Mouse (Mus musculus) forebrain, embryonic 15.5 days (tissue): Measurements from ENCODE around the gene Krt84. TPM values are rescaled to one million over a fixed set of nuclear protein-coding genes. Genes with fewer than 3 reads are reported as not detected.
"Not testable (repeated sequence)": the region's sequence is repeated elsewhere in the genome, so short reads cannot be mapped to it uniquely, and the experiment has no call there.

Source experiments
- ATAC-seq: fragments of 200-750 bp; cut with Nextera tagmentation; replicated peaks from 2 replicates; pipeline ENCODE4 v1.8.0; 2017; ENCODE audit warnings: mild to moderate bottlenecking, moderate TSS enrichment, moderate library complexity
- H3K27ac ChIP-seq: fragments of 300-500 bp; sonication (generic); replicated peaks from 2 replicates; pipeline ENCODE4 v1.5.1; 2015; ENCODE audit warnings: mild to moderate bottlenecking, inconsistent platforms
- H3K27me3 ChIP-seq: fragments of 300-500 bp; sonication (generic); 2 replicates; pipeline ENCODE4 v1.6.1; 2015; ENCODE audit warnings: inconsistent platforms
- H3K36me3 ChIP-seq: fragments of 300-500 bp; sonication (generic); 2 replicates; pipeline ENCODE4 v1.6.1; 2015; ENCODE audit warnings: mild to moderate bottlenecking, inconsistent platforms
- H3K4me1 ChIP-seq: fragments of 300-500 bp; sonication (generic); 2 replicates; pipeline ENCODE4 v1.6.1; 2015; ENCODE audit warnings: inconsistent platforms
- H3K4me2 ChIP-seq: fragments of 300-500 bp; sonication (generic); replicated peaks from 2 replicates; pipeline ENCODE4 v1.6.1; 2015; ENCODE audit warnings: mild to moderate bottlenecking, inconsistent platforms
- H3K4me3 ChIP-seq: fragments of 300-500 bp; sonication (generic); 2 replicates; pipeline ENCODE4 v1.5.1; 2015; ENCODE audit warnings: mild to moderate bottlenecking, inconsistent platforms
- H3K9ac ChIP-seq: fragments of 300-500 bp; sonication (generic); replicated peaks from 2 replicates; pipeline ENCODE4 v1.6.1; 2015; ENCODE audit warnings: mild to moderate bottlenecking, inconsistent platforms
- H3K9me3 ChIP-seq: fragments of 300-500 bp; sonication (generic); 2 replicates; pipeline ENCODE4 v1.6.1; 2016; ENCODE audit warnings: inconsistent platforms
- WGBS: fragments of 180-500 bp; shearing (Covaris S2); methylation state at CpG from one replicate; pipeline ENCODE4 v1.1.7; 2015; ENCODE audit warnings: mixed read lengths; 5-methylcytosine and 5-hydroxymethylcytosine counted together
- polyA plus RNA-seq: library from polyadenylated mRNA; unstranded; fragments of >200 nt; fragmentation: Nextera tagmentation; extraction: Ambion mirVana; gene quantifications from 2 replicates; pipeline ENCODE4 v1.2.1, GENCODE M21; 2015

The Krt84 gene
- polyA plus RNA-seq, 1 experiment from 2014 or later, result not detected

DNA sequence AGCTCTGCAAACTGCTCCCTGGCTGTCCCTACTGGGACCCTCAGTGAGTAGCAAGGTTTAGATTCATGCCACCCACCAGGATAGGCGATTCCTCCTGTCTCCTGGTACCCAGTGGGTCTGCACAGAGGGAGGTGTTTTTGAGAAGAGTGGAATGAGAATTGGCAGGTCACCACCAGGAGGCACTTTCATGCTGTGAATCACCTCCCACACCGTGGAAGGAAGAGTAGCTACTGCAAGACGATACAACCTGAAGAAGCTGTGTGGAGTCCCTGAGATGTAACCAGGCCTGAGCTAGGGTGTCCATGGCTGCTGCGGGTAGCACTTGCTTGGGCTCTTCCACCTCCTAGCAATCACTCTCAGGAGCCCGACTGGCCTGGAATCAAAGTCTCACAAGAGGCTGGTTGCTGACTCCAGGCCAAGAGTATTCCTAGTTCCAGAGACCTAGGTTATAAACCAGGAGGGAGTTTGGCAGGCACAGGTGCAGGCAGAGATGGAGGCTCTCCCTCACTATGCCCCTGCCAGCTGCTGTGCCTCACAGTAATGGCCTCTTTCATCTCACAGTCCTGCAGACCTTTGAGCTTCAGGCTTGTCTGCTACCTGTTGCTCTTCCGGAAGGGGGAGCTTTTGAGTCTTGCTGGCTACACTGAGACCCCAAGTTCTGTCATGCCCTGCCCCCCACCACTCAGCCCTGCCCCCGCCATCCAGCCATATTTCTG lies 5.4 kb upstream of the Krt84 start:
- WGBS, result 41% methylated on average over 7 of the region's 7 CpGs
- H3K36me3 ChIP-seq, result no peaks in the 10 kb centered on the region
- ATAC-seq, result no peak
- H3K9me3 ChIP-seq, result no peaks in the 10 kb centered on the region
- no peaks in the 10 kb centered on the region for H3K4me1 ChIP-seq
- no peaks in the 10 kb centered on the region for H3K27me3 ChIP-seq
- no peak overlapping the region for H3K4me3 ChIP-seq
- H3K9ac ChIP-seq, result no peak overlapping the region
- no peak overlapping the region for H3K4me2 ChIP-seq
- H3K27ac ChIP-seq, result no peak overlapping the region

- 76% methylated on average over 9 of the region's 9 CpGs for WGBS
- H3K27ac ChIP-seq, result no peak overlapping the region
- no peak for ATAC-seq
Measured at GRCm38 (mm10) chr15:101536054-101536850, 3.6 kb upstream of the Krt84 start.

DNA sequence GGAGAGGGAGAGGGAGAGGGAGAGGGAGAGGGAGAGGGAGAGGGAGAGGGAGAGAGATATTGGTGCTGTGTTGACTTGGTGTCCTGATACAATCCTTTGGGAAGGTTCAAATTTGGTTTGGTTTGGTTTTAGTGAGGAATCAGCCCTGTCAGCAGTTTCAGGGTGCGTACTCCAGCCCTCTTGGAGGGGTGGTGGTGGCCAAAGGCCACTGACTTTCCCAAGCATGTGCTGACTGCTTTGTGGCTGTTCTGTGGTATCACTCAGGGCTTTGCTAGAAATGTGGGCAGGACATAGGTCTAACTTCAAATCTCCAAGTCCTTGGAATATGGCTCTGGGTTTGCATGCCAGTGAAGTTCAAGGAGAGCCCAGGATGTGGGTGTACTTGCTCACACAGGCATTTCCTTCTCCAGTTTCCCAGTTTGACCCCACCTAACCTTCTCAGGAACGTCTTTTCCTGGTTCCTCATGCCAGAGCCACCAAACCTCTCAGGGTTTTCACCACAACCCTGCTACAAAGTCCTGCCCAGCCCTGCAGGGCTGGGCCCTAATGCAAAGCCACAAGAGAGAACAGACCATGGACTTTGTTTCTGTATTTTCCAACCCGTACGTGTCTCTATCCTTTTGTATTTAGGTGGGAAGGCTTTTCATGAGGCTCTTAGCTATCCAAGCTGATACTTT lies 9.9 kb downstream of the Krt84 start:
- Histone ChIP-seq H3K4me1 (no peaks in the 10 kb centered on the region), H3K4me2 (no peak overlapping the region), H3K4me3 (no peak overlapping the region), H3K27ac (no peak overlapping the region), H3K36me3 (no peaks in the 10 kb centered on the region), H3K27me3 (no peaks in the 10 kb centered on the region), H3K9me3 (no peaks in the 10 kb centered on the region), H3K9ac (no peak overlapping the region)
- no peak for ATAC-seq
- WGBS, result 77% methylated on average over 4 of the region's 4 CpGs

More at GRCm38 (mm10) chr15:101536054-101536850, 3.6 kb upstream of the Krt84 start:
- no peaks in the 10 kb centered on the region for H3K4me1 ChIP-seq
- H3K27me3 ChIP-seq, result no peaks in the 10 kb centered on the region
- H3K9ac ChIP-seq, result no peak overlapping the region
- no peak overlapping the region for H3K4me3 ChIP-seq
- no peak overlapping the region for H3K4me2 ChIP-seq
- no peaks in the 10 kb centered on the region for H3K36me3 ChIP-seq
- H3K9me3 ChIP-seq, result no peaks in the 10 kb centered on the region

DNA sequence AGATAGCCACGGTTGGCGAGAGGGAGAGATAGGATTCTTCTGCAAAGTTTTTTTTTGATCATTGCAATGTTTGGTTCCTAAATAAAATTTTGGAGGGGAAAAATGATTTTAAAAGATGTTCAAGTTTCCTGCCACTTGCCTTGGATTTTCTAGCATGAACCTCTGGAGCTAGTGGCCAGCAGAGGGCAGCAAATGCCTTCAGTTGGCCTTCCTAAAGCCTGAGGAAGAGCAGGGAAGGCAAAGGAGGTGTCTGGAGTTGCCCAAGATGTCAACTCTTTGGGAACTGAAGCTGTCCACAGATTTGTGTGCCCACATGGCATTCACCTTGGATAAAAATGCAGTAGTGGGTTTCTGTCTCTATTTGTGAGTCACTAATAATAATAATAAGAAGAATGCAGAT lies 12.8 kb downstream of the Krt84 start:
- Histone ChIP-seq H3K9ac (no peak overlapping the region), H3K27me3 (no peaks in the 10 kb centered on the region), H3K4me1 (no peaks in the 10 kb centered on the region), H3K36me3 (no peaks in the 10 kb centered on the region), H3K4me3 (no peak overlapping the region), H3K4me2 (no peak overlapping the region), H3K27ac (no peak overlapping the region), H3K9me3 (no peaks in the 10 kb centered on the region)
- ATAC-seq, result no peak
- WGBS, result 15% methylated on average over 2 of the region's 2 CpGs

GRCm38 (mm10) chr15:101517161-101517560 lies 15.5 kb downstream of the Krt84 start, which contains the start of gene Gm49425:
Gene Gm49425, minus strand, starts transcription at chr15:101517261.
- not testable (repeated sequence) for H3K4me1 ChIP-seq, H3K36me3 ChIP-seq, H3K9me3 ChIP-seq, H3K4me3 ChIP-seq, H3K4me2 ChIP-seq, H3K27me3 ChIP-seq, H3K9ac ChIP-seq, H3K27ac ChIP-seq, ATAC-seq
- 72% methylated on average over 2 of the region's 2 CpGs for whole genome bisulfite sequencing

DNA sequence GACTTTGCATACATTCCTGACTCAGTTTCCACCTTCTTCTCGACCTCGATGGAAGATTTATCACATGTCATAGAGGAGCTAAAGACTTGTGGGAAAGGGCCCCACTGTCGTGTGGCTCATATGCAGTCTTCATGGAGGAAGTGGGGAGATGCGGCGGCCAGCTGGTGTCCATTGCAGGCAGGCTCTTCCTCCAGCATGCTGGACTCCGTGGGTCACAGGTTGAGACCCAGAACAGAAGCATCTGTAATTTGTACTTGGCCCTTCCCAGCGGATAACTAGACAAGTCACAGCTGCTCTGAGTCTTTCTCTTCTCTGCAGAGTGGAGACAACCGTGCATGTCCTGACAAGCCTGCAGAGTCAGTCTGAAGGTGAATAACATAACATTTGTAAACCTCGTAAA lies 24.4 kb downstream of the Krt84 start:
- Histone ChIP-seq H3K9me3 (no peaks in the 10 kb centered on the region), H3K27me3 (no peaks in the 10 kb centered on the region), H3K27ac (no peak overlapping the region), H3K36me3 (no peaks in the 10 kb centered on the region), H3K4me2 (no peak overlapping the region), H3K9ac (no peak overlapping the region), H3K4me3 (no peak overlapping the region), H3K4me1 (no peaks in the 10 kb centered on the region)
- 88% methylated on average over 9 of the region's 9 CpGs for WGBS
- ATAC-seq, result no peak

DNA sequence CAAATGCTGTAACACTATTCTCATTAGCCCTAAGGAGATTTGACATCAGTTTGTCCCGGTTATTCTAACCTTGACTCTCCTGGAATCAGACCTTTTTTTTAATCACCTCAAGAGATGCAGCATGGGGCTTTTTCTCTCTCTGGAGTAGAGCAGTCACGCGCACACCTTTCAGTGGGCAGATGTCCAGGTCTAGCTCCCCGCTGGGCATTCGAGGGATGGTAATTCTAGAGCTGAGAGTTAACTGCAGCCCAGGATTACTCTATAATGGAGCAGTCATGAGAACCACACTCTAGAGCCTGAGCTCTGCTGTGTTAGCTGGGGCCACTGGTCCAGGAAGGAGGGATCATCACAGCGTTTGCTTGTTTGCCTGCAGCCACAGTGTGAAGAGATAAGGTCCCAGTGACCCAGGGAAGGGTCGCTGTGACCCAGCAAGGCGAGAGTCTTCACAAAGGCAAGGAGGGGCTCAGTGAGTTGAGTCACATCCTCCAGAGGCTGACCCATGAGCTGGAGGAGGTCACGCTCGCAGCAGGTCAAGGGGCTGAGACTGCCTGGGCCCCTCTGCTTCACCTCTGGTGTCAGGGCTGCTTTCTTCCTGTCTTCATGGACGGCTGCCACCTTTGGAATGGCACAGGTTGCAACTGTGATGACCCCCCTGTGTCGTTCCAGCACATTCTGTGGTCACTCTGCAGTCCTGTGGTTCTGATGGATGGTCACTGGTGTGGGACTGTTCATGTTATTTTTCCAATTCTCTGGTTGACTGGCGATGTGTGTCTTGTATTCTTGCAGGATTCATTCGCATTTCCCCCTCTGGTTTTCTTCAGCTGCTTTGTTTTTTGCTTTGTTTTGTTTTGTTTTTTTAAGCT lies 25.5 kb downstream of the Krt84 start:
- Histone ChIP-seq H3K27ac (no peak overlapping the region), H3K36me3 (no peaks in the 10 kb centered on the region), H3K9ac (no peak overlapping the region), H3K9me3 (no peaks in the 10 kb centered on the region), H3K27me3 (no peaks in the 10 kb centered on the region), H3K4me1 (no peaks in the 10 kb centered on the region), H3K4me3 (no peak overlapping the region), H3K4me2 (no peak overlapping the region)
- 72% methylated on average over 14 of the region's 14 CpGs for WGBS
- ATAC-seq, result no peak

DNA sequence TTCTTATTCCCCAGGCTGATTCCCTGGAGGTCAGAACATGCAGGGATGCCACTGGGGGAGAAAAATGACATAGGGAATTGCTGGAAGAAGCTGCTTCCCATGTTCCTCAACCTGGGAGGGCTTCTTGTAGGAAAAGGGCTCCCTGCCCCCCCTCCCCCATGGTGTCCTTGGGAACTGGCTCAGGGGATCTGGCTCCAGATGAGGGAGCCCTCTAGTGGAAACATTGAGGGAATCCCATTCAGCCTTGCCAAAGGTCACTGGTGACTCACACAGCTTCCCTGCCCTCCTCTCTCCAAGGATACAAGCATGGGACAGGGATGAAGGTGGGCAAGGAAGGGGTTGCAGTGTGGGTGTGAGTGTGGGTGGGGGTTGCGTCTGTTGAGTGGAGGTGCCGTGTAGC lies 35.4 kb downstream of the Krt84 start:
- no peak overlapping the region for H3K4me3 ChIP-seq
- no peaks in the 10 kb centered on the region for H3K4me1 ChIP-seq
- no peaks in the 10 kb centered on the region for H3K27me3 ChIP-seq
- H3K9ac ChIP-seq, result no peak overlapping the region
- ATAC-seq, result no peak
- H3K27ac ChIP-seq, result no peak overlapping the region
- H3K36me3 ChIP-seq, result no peaks in the 10 kb centered on the region
- 96% methylated on average over 2 of the region's 2 CpGs for WGBS
- H3K4me2 ChIP-seq, result no peak overlapping the region
- no peaks in the 10 kb centered on the region for H3K9me3 ChIP-seq

DNA sequence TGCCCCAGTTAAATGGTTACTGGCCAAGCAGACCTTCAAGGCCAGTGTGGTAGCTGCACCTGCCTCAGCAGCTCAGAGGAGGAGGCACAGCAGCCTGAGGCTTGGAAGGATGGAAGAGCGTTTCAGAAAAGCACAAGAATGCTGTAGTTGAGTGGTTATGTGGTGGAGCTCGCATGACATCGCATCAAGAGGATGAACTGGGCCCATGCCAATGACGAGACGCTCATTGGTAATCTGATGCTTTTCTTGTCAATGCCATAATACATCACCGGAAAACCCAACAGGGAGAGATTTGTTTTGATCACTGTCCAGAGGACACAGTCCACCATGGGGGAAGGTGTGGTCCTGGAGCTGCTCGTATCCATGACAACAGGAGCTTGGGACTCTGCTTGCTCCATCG lies 37.4 kb downstream of the Krt84 start:
- ATAC-seq, result no peak
- H3K9me3 ChIP-seq, result no peaks in the 10 kb centered on the region
- H3K4me2 ChIP-seq, result no peak overlapping the region
- H3K4me1 ChIP-seq, result no peaks in the 10 kb centered on the region
- H3K27ac ChIP-seq, result no peak overlapping the region
- H3K4me3 ChIP-seq, result no peak overlapping the region
- H3K27me3 ChIP-seq, result no peaks in the 10 kb centered on the region
- H3K9ac ChIP-seq, result no peak overlapping the region
- WGBS, result 86% methylated on average over 8 of the region's 8 CpGs
- no peaks in the 10 kb centered on the region for H3K36me3 ChIP-seq

DNA sequence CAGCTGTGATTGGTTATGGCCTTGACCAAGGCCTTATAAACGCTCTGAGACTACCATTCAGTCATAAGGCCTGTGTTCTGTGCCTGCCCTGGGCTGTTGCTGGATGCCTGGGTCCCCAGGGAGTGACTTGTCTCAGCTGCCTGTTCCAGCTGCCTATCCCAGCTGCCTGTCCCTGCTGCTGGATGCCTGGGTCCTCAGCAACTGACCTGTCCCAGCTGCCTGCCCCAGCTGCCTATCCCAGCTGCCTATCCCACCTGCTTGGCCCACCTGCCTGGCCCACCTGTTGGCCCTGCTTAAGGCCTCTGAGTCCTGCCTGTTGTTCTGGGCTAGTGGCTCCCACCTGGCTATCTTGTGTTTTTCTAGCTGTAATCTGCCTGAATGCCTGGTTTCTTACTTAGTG lies 38.4 kb downstream of the Krt84 start:
- Histone ChIP-seq H3K9ac (no peak overlapping the region), H3K27ac (no peak overlapping the region), H3K36me3 (no peaks in the 10 kb centered on the region), H3K4me1 (no peaks in the 10 kb centered on the region), H3K4me3 (no peak overlapping the region), H3K4me2 (no peak overlapping the region), H3K27me3 (no peaks in the 10 kb centered on the region), H3K9me3 (no peaks in the 10 kb centered on the region)
- WGBS, result 53% methylated on average over 1 of the region's 1 CpGs
- ATAC-seq, result no peak

- H3K4me1 ChIP-seq, result no peaks in the 10 kb centered on the region
- no peak for ATAC-seq
- no peak overlapping the region for H3K4me2 ChIP-seq
- H3K9ac ChIP-seq, result no peak overlapping the region
- no peaks in the 10 kb centered on the region for H3K9me3 ChIP-seq
- H3K27me3 ChIP-seq, result no peaks in the 10 kb centered on the region
- WGBS, result 92% methylated on average over 6 of the region's 6 CpGs
- H3K36me3 ChIP-seq, result no peaks in the 10 kb centered on the region
- no peak overlapping the region for H3K27ac ChIP-seq
- H3K4me3 ChIP-seq, result no peak overlapping the region
Measured at GRCm38 (mm10) chr15:101493713-101494112, 38.9 kb downstream of the Krt84 start.
